In genomic region chr8:99184186-99184585, GRCm38 (mm10) we compare ENCODE assay signal across 22 mouse cellular contexts.
A peak's percentile ranks its signal among the peaks of the same experiment; 100 is the strongest.
DNase-seq lines count a peak whose midpoint lies in the region; ATAC-seq and TF ChIP-seq lines count a peak whose summit lies in the region.
"Had no signal": no experiment of that assay in that cellular context is flagged by ENCODE, and none has a peak within 500 bp of the region (broad histone marks: within the 10 kb centered on the region; RNA-seq: fewer than 3 reads in every experiment).

No protein-coding gene starts in this region.

- H3K9ac ChIP-seq in midbrain, postnatal 0 days (replicated peaks; ENCODE audit: low read length, poor library complexity, severe bottlenecking) = no peak overlapping the region
- H3K9ac ChIP-seq: embryonic facial prominence, embryonic 15.5 days; hindbrain, embryonic 12.5 days had no signal

- H3K27me3 ChIP-seq in midbrain, postnatal 0 days (ENCODE audit: insufficient read depth, low read length) = no peaks in the 10 kb centered on the region
- no peaks in the 10 kb centered on the region for H3K27me3 ChIP-seq in midbrain, embryonic 10.5 days (ENCODE audit: low read depth, poor library complexity, severe bottlenecking)
- H3K27me3 ChIP-seq: CH12.LX; embryonic facial prominence, embryonic 15.5 days; hindbrain, embryonic 12.5 days had no signal

- H3K9me3 ChIP-seq in midbrain, postnatal 0 days (ENCODE audit: low read length) = no peaks in the 10 kb centered on the region
- no peaks in the 10 kb centered on the region for H3K9me3 ChIP-seq in midbrain, embryonic 10.5 days (replicated peaks)
- H3K9me3 ChIP-seq: embryonic facial prominence, embryonic 15.5 days; forebrain, embryonic 10.5 days; heart, embryonic 10.5 days; hindbrain, embryonic 12.5 days had no signal

- H3K27ac ChIP-seq in midbrain, postnatal 0 days (ENCODE audit: low read depth, low read length) = no peak overlapping the region
- H3K27ac ChIP-seq in midbrain, embryonic 10.5 days (replicated peaks) = no peak overlapping the region
- H3K27ac ChIP-seq: embryonic facial prominence, embryonic 15.5 days; forebrain, embryonic 10.5 days; heart, embryonic 10.5 days; hindbrain, embryonic 12.5 days had no signal

- H3K4me3 ChIP-seq in midbrain, postnatal 0 days (ENCODE audit: low read depth, low read length) = no peak overlapping the region
- no peak overlapping the region for H3K4me3 ChIP-seq in midbrain, embryonic 10.5 days
- H3K4me3 ChIP-seq: embryonic facial prominence, embryonic 15.5 days; erythroblast, embryonic 14.5 days; forebrain, embryonic 10.5 days; heart, embryonic 10.5 days; hindbrain, embryonic 12.5 days had no signal

- H3K4me2 ChIP-seq in midbrain, postnatal 0 days (ENCODE audit: low read depth, low read length, poor library complexity, severe bottlenecking) = no peak overlapping the region
- H3K4me2 ChIP-seq: embryonic facial prominence, embryonic 15.5 days; hindbrain, embryonic 12.5 days had no signal

- peak; percentile 25 to 28 for DNase-seq in frontal cortex, postnatal 36 days (ENCODE audit: low spot score in 2 of 2)
- DNase-seq in frontal cortex, postnatal 14 days (ENCODE audit: low spot score in 2 of 2) = no peak
- peak; percentile 8 to 9 for DNase-seq in left cerebral cortex, postnatal 14 days (ENCODE audit: low spot score in 2 of 2)
- DNase-seq in left cerebral cortex, adult 9 months (ENCODE audit: low spot score in 2 of 2) = no peak
- DNase-seq in midbrain, postnatal 0 days (ENCODE audit: low spot score) = no peak
- DNase-seq in midbrain, embryonic 10.5 days (ENCODE audit: low spot score) = no peak
- DNase-seq in thymus, postnatal 4 days = no peak
- DNase-seq: adrenal gland, adult 2 months; adrenal gland, postnatal 25 days; cerebellum, adult 2 months; cerebellum, postnatal 10 days; gastrocnemius, postnatal 10 days; heart, adult 18-20 months; heart, postnatal 10 days; heart, postnatal 4 days had no signal

- H3K36me3 ChIP-seq in midbrain, postnatal 0 days (ENCODE audit: insufficient read depth, low read length) = no peaks in the 10 kb centered on the region
- H3K36me3 ChIP-seq in midbrain, embryonic 10.5 days = no peaks in the 10 kb centered on the region
- H3K36me3 ChIP-seq: embryonic facial prominence, embryonic 15.5 days; forebrain, embryonic 10.5 days; heart, embryonic 10.5 days; hindbrain, embryonic 12.5 days had no signal

- no peak for ATAC-seq in midbrain, postnatal 0 days (ENCODE audit: low FRiP score)
- ATAC-seq: forebrain, embryonic 14.5 days had no signal

- no peaks in the 10 kb centered on the region for H3K4me1 ChIP-seq in midbrain, postnatal 0 days (ENCODE audit: insufficient read depth, low read length)
- no peaks in the 10 kb centered on the region for H3K4me1 ChIP-seq in midbrain, embryonic 10.5 days
- H3K4me1 ChIP-seq: embryonic facial prominence, embryonic 15.5 days; forebrain, embryonic 10.5 days; heart, embryonic 10.5 days; hindbrain, embryonic 12.5 days had no signal

- TF ChIP-seq CTCF in midbrain, postnatal 0 days (IDR thresholded peaks at IDR 0.05) = 0 out of 2 replicates have a peak, but pooled peaks have one; percentile 3

- intact Hi-C loops in left cerebral cortex, postnatal 14 days (cut with DNase I) = no loop called here

Comparison
In these comparisons a context has a peak if more than half of its experiments do, and no peak if none do; other contexts are left out.
1. DNase-seq: peak in frontal cortex, postnatal 36 days (2 of 2) and left cerebral cortex, postnatal 14 days (2 of 2); none in frontal cortex, postnatal 14 days (0 of 2), left cerebral cortex, adult 9 months (0 of 2), midbrain, postnatal 0 days (single experiment), midbrain, embryonic 10.5 days (single experiment) and thymus, postnatal 4 days (single experiment).